Mouse (Mus musculus): ENCODE data around the gene Setd7. TPM values are rescaled to one million over a fixed set of nuclear protein-coding genes. Genes with fewer than 3 reads are reported as not detected.

The Setd7 gene
- total RNA-seq, 2 experiments from 2014 or later, result 143 to 153 TPM

GRCm38 (mm10) chr3:51475706-51476105 is 85.0 kb downstream of the Setd7 start:
- DNase-seq (ENCODE audit: low spot score in 2 of 2), result no peak

- DNase-seq (ENCODE audit: low spot score in 2 of 2), result no peak
Observed at GRCm38 (mm10) chr3:51468530-51468929, 92.1 kb downstream of the Setd7 start.

Other genes with a start within 250 kb of the Setd7 start
- gene Elf2, start 220.2 kb downstream of the Setd7 start, total RNA-seq (2021), result 10 to 100 TPM; 66.7 to 67.4 TPM
- gene Mgarp, start 164.1 kb downstream of the Setd7 start, total RNA-seq (2021), result not detected
- 100 to 1,000 TPM; 288 to 339 TPM for gene Ndufc1, start 151.9 kb downstream of the Setd7 start, total RNA-seq (2021)
- 10 to 100 TPM; 50.9 to 60.0 TPM for gene Naa15, start 145.7 kb downstream of the Setd7 start, total RNA-seq (2021)
- 10 to 100 TPM; 24.0 to 24.7 TPM for gene Rab33b, start 77.0 kb downstream of the Setd7 start, total RNA-seq (2021)
- not detected for gene Mgst2, start 99.5 kb upstream of the Setd7 start, total RNA-seq (2021)